Mouse (Mus musculus): ENCODE measurements around the gene Gart. TPM values are rescaled to one million over a fixed set of nuclear protein-coding genes. Genes with fewer than 3 reads are reported as not detected.

The Gart gene
- total RNA-seq (2012; rRNA removed) (400 and 417 TPM in 2 replicates), polyA plus RNA-seq (2012; ENCODE audit: insufficient read depth in 1 of 2, insufficient read length in 2 of 2, low read depth in 1 of 2, low replicate concordance in 2 of 2, missing spikeins in 1 of 2) (100 to 1,000 TPM in 1 of 2 experiments, 10 to 100 TPM in 1; 94.0 to 509 TPM)

DNA sequence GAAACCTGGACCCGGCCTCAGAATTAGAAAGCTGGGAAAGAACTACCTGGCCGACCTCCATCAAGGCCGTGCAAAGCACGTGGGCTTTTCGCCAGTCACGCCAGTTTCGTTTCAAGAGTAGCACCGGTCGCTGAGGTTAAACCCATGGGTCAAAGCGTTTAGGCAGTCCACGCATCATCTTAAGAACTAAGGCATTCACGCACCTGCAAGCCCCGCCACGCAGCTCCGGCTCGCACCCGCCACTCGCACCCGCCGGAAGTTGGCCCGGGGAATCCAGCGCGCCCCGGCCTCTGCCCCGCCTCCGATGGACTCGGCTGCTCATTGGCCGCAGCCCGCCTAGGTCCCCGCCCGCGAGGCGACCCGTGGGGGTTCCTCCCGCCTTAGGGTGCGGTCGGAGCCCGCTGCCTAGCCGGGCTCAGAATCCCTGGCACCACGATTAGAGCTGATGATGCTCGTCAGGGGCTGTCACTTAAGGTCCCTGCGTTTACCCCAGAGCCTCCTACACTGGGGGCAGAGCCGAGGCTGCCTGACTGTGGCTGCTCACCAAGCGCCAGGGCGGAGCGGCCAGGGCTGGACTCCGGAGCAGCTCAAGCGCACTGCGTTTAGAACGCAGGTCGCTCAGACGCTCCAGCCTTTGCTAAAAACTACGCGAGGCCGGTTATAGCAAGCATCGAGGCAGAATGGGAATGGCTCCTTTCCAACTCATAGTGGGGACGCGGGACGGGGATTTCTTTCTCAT is at the start of gene Gart:
Gart (minus strand) TSS at position 272 of the 739 bp plus-strand sequence.
- H3K4me1 ChIP-seq (ENCODE audit: control insufficient read depth in 1 of 2, insufficient read depth in 2 of 2, low read length in 2 of 2) = peaks cover 5 to 11% of the 10 kb centered on the region in 2 experiments; a peak in 3 of 4 replicates
- peaks cover 80% of the 10 kb centered on the region for H3K79me2 ChIP-seq (ENCODE audit: control insufficient read depth, insufficient read depth, low read length, poor library complexity)
- H3K9ac ChIP-seq (ENCODE audit: control insufficient read depth, low read depth, low read length, poor library complexity, severe bottlenecking) = peak within 1 kb of the TSS; percentile 100
- no peaks in the 10 kb centered on the region for H3K9me3 ChIP-seq (replicated peaks; ENCODE audit: insufficient read depth, low read length)
- no peaks in the 10 kb centered on the region for H3K27me3 ChIP-seq (ENCODE audit: control insufficient read depth in 1 of 2, insufficient read depth in 2 of 2, low read length in 2 of 2)
- peak within 1 kb of the TSS; percentile 97 for H3K27ac ChIP-seq (ENCODE audit: control insufficient read depth, low read depth, low read length)
- peak; percentile 44; the same call in 1 of the 2 replicates for TF ChIP-seq USF1 (IDR thresholded peaks at IDR 0.05; ENCODE audit: low read depth, low read length)
- TF ChIP-seq POLR2AphosphoS2 (IDR thresholded peaks at IDR 0.05; ENCODE audit: low read length) = peak; percentile 92
- no peak for TF ChIP-seq UBTF (IDR thresholded peaks at IDR 0.05; ENCODE audit: borderline replicate concordance, insufficient read depth, low read depth, low read length)
- TF ChIP-seq MYC (IDR thresholded peaks at IDR 0.05; ENCODE audit: low read depth, low read length) = peak; percentile 91
- no peak for TF ChIP-seq TAL1 (IDR thresholded peaks at IDR 0.05; ENCODE audit: low read length)
- TF ChIP-seq BHLHE40 (IDR thresholded peaks at IDR 0.05; ENCODE audit: borderline replicate concordance, low read depth, low read length) = no peak
- TF ChIP-seq CTCF (IDR thresholded peaks at IDR 0.05 in 2 of 3, conservative IDR thresholded peaks at IDR 0.05 in 1 of 3; ENCODE audit: control insufficient read depth in 1 of 3, insufficient read depth in 1 of 3, low read depth in 2 of 3, low read length in 3 of 3, poor library complexity in 1 of 3, severe bottlenecking in 1 of 3) = no peak
- TF ChIP-seq HCFC1 (IDR thresholded peaks at IDR 0.05; ENCODE audit: low read depth, low read length) = peak; percentile 69
- TF ChIP-seq MXI1 (IDR thresholded peaks at IDR 0.05; ENCODE audit: low read depth, low read length) = peak; percentile 64; the same call in 1 of the 2 replicates
- 0 out of 2 replicates have a peak, but pooled peaks have one; percentile 31 for TF ChIP-seq CHD1 (IDR thresholded peaks at IDR 0.05; ENCODE audit: low read depth, low read length)
- TF ChIP-seq ETS1 (IDR thresholded peaks at IDR 0.05; ENCODE audit: low read depth, low read length) = 0 out of 2 replicates have a peak, but pooled peaks have one; percentile 46
- TF ChIP-seq ZMIZ1 (IDR thresholded peaks at IDR 0.05; ENCODE audit: low read depth, low read length) = peak; percentile 92
- no peak for TF ChIP-seq ZC3H11A (IDR thresholded peaks at IDR 0.05; ENCODE audit: low read depth, low read length)
- TF ChIP-seq ELF1 (IDR thresholded peaks at IDR 0.05; ENCODE audit: low read depth, low read length) = peak; percentile 30; the same call in 1 of the 2 replicates
- TF ChIP-seq TCF12 (IDR thresholded peaks at IDR 0.05; ENCODE audit: low read depth, low read length) = peak; percentile 47
- TF ChIP-seq NELFE (IDR thresholded peaks at IDR 0.05; ENCODE audit: low read depth, low read length) = peak; percentile 90
- TF ChIP-seq MAX (IDR thresholded peaks at IDR 0.05; ENCODE audit: low read length) = peak; percentile 86
- TF ChIP-seq POLR2A (IDR thresholded peaks at IDR 0.05; ENCODE audit: control insufficient read depth in 1 of 2, insufficient read depth in 1 of 2, low read depth in 1 of 2, low read length in 2 of 2, poor library complexity in 1 of 2) = peak; percentile 93 to 97
- peak; percentile 45 for TF ChIP-seq SIN3A (IDR thresholded peaks at IDR 0.05; ENCODE audit: low read length)
- TF ChIP-seq KAT2A (conservative IDR thresholded peaks at IDR 0.05; ENCODE audit: low read depth, low read length) = no peak; the same call in 1 of the 2 replicates
- TF ChIP-seq TBP (IDR thresholded peaks at IDR 0.05; ENCODE audit: low read depth, low read length) = peak; percentile 88
- TF ChIP-seq USF2 (IDR thresholded peaks at IDR 0.05; ENCODE audit: borderline replicate concordance in 1 of 2, insufficient read depth in 1 of 2, low read depth in 1 of 2, low read length in 2 of 2) = no peak
- peak within 1 kb of the TSS; percentile 95 to 99 for H3K4me3 ChIP-seq (ENCODE audit: control insufficient read depth in 1 of 2, insufficient read depth in 1 of 2, low read depth in 2 of 2, low read length in 2 of 2)
- peaks cover 12 to 35% of the 10 kb centered on the region in 2 experiments for H3K36me3 ChIP-seq (ENCODE audit: control insufficient read depth in 1 of 2, insufficient read depth in 2 of 2, low read length in 2 of 2)
- DNase-seq (ENCODE audit: low read depth, low spot score) = peak; percentile 94
